Mouse (Mus musculus) left cerebral cortex, adult 9 months (tissue): ENCODE measurements around the gene Tanc1.

Source experiments
- DNase-seq, 2 experiments: peaks; one replicate each; pipeline ENCODE4 v3.0.0; 2022; ENCODE audit warnings: low spot score in 2 of 2

The Tanc1 gene

DNA sequence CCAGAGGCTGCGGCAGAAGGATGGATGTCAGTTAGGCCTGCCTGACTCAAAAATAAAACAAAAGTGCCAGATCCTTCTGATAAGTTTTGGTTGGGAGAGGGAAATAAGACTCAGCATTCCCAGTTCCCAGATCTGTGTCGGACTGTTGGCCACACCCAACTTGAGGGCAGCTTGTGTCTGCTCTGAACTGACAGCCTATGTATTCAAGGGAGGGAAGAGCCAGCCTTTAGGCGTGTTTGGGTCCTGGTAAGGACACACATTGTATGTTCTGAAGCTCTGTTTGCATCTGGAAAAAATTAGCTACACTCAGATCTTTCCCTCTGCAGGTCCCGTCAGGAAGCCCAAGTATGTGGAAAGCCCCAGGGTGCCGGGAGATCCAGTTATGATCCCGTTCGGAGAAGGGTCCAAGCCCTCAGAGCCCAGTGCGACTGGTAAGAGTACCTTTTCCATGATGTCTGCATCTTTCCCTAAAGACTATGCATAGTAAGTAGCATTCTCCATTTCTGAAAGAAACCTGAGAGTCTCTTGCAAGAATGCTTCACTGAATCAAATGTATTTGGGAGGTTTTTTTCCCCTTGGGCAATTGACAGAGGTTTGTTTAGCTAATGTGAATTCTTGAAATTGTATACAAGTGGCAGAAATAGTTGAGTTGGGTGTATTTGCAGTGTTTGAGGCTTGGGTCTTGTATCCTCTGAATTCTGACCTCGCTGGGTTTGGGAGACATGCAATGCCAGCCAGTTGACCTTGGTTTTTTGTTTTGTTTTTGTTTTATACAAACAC is 146.5 kb downstream of the Tanc1 start:
- no peak for DNase-seq

DNA sequence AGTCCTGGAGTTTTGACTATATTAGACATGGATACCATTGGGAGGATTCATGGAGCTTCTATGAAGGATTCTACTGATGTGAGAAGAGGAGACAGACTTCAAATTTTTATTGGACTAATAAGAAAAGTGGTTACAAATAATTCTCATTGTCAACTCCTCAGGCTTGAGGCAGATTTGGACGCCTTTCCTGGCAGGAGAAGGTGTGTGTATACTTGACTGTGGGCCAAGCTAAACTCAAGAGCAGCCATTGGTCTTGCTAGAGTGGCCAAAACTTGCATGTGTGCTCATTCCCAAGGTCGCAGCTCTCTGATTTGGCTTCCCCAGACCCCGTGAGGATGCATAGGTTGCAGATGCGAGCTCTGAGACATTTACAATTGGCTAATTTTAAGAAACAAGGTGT is 148.9 kb downstream of the Tanc1 start:
- DNase-seq: no peak

DNA sequence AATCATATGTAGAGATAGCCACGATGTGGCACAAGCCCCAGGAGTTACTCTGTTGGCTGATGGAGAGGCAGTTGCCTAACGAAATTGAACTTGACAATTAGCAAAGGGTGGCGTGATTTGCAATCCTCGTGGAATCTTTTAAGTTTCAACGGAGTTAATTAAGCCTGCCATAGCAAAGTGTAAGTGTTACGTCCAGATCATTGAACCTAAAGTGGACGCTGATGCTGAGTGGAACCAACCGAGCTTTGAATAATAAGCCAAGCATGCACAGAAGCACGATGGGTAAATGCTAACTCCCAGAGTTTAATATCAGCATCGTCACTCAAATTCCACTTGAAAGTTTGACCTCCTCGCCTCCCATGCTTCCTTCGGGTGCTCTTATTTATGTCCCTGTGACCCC is 149.3 kb downstream of the Tanc1 start:
- no peak for DNase-seq

DNA sequence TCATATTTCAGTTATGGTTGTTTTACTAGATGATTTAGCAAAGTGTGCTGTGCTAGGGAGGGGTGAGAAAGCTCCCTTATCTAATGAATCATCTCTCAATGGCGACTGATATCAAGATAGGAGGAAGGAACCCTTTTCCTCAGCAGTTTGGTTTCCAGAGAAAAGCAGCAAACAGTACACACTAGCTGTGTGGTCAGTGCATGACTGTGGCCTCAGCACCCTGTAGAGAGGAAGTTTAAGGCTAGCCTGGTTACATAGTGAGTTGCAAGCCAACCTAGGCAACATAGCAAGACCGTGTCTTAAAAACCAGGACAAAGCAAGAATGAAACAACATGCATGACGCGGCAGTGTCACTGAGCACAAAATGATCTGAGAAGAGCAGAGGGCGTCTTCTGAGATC is 150.4 kb downstream of the Tanc1 start:
- DNase-seq: no peak

GRCm38 (mm10) chr2:59765671-59766070 is 153.8 kb downstream of the Tanc1 start:
- no peak for DNase-seq

DNA sequence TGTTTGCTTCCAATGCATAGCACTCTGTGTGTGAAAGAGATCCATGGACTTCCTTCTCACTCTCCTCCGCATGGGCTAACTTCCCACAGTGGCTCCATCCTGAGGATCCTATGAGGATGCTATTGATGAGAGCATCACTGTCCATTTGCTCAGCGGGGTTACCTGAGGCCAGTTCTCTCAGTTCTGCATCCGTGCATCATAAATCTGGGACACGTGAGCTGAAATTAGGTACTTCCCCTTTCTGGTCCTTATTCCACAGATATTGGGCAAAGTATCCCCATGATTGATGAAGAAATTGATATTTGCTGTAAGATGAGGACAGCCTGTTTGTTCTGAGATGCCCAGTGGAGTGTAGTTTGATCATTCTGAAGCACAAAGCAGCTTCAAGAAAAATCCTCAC is 156.1 kb downstream of the Tanc1 start:
- DNase-seq: no peak

- DNase-seq: no peak
These were observed 157.0 kb downstream of the Tanc1 start for GRCm38 (mm10) chr2:59768661-59769384.

GRCm38 (mm10) chr2:59769385-59769735 is 157.5 kb downstream of the Tanc1 start:
- DNase-seq: no peak

- DNase-seq: no peak
These were observed 159.9 kb downstream of the Tanc1 start for GRCm38 (mm10) chr2:59771708-59772107.

- DNase-seq: no peak
These were observed 160.4 kb downstream of the Tanc1 start for GRCm38 (mm10) chr2:59772261-59772683.

- no peak for DNase-seq
These were observed 162.5 kb downstream of the Tanc1 start for GRCm38 (mm10) chr2:59774374-59774773.

GRCm38 (mm10) chr2:59775148-59775547 is 163.3 kb downstream of the Tanc1 start:
- no peak for DNase-seq

DNA sequence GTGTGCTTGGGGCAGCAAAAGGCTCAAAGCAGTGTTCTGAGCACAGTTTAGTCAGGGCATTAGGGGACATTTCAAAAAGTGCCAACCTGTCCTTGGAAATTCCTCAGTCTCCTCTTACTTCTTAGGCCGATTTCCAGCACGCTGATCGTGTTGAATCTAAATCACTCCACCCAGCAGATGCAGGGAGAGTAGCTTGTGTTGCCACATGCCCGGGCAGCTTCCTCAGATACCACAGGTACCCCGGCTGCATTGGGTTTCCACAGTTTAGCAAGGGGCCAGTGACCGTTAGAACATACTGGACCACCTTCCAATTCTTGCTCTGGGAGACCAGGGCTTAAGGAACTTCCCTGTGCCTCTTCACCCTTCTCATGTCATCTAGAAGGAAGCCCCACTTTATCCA is 164.0 kb downstream of the Tanc1 start:
- DNase-seq: no peak

- DNase-seq: no peak
These were observed 167.5 kb downstream of the Tanc1 start for GRCm38 (mm10) chr2:59779355-59779754.

- no peak for DNase-seq
These were observed 168.4 kb downstream of the Tanc1 start for GRCm38 (mm10) chr2:59780240-59780639.

- DNase-seq: no peak
These were observed 171.4 kb downstream of the Tanc1 start for GRCm38 (mm10) chr2:59783055-59783831.

GRCm38 (mm10) chr2:59783832-59784627 is 172.2 kb downstream of the Tanc1 start:
- DNase-seq: no peak

GRCm38 (mm10) chr2:59784628-59784883 is 172.7 kb downstream of the Tanc1 start:
- DNase-seq: no peak

- DNase-seq: no peak
These were observed 173.8 kb downstream of the Tanc1 start for GRCm38 (mm10) chr2:59785597-59785996.

GRCm38 (mm10) chr2:59788704-59789500 is 177.1 kb downstream of the Tanc1 start:
- DNase-seq: no peak

DNA sequence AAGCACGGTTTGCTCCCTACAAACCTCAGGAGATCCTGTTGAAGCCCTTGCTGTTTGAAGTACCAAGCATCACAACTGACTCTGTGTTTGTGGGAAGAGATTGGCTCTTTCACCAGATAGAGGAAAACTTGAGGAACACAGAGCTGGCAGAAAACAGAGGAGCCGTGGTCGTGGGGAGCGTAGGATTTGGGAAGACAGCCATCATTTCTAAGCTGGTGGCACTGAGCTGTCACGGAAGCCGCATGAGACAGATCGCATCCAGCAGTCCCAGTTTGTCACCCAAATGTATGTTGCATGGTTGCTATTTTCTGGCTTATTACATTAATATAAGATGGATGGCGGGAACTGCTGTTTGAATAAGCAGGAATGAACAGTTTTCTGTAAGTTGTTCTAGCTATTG is 179.8 kb downstream of the Tanc1 start:
- no peak for DNase-seq
